Mouse (Mus musculus) limb, embryonic 15.5 days (tissue): ENCODE measurements around the gene Xlr5a. TPM values are rescaled to one million over a fixed set of nuclear protein-coding genes. Genes with fewer than 3 reads are reported as not detected.
"Not testable (repeated sequence)": the region's sequence is repeated elsewhere in the genome, so short reads cannot be mapped to it uniquely, and the experiment has no call there.

ENCODE experiments used
- ATAC-seq: fragments of 200-750 bp; cut with Nextera tagmentation; 2 replicates; pipeline ENCODE4 v1.8.0; 2017; ENCODE audit warnings: low read depth, moderate TSS enrichment; ENCODE audit not compliant: insufficient number of reproducible peaks, low FRiP score, low TSS enrichment
- H3K27ac ChIP-seq: fragments of 300-500 bp; sonication (generic); 2 replicates; pipeline ENCODE4 v1.5.1; 2015; ENCODE audit warnings: moderate library complexity, mild to moderate bottlenecking, inconsistent platforms
- H3K27me3 ChIP-seq: fragments of 300-500 bp; sonication (generic); 2 replicates; pipeline ENCODE4 v1.6.1; 2015; ENCODE audit warnings: inconsistent platforms
- H3K36me3 ChIP-seq: fragments of 300-500 bp; sonication (generic); 2 replicates; pipeline ENCODE4 v1.6.1; 2015; ENCODE audit warnings: inconsistent platforms
- H3K4me1 ChIP-seq: fragments of 300-500 bp; sonication (generic); 2 replicates; pipeline ENCODE4 v1.6.1; 2015; ENCODE audit warnings: inconsistent platforms
- H3K4me2 ChIP-seq: fragments of 300-500 bp; sonication (generic); 2 replicates; pipeline ENCODE4 v1.6.1; 2015; ENCODE audit warnings: mild to moderate bottlenecking, inconsistent platforms
- H3K4me3 ChIP-seq: fragments of 300-500 bp; sonication (generic); 2 replicates; pipeline ENCODE4 v1.5.1; 2015; ENCODE audit warnings: mild to moderate bottlenecking, inconsistent platforms
- H3K9ac ChIP-seq: fragments of 300-500 bp; sonication (generic); 2 replicates; pipeline ENCODE4 v1.6.1; 2015; ENCODE audit warnings: inconsistent platforms
- H3K9me3 ChIP-seq: fragments of 300-500 bp; sonication (generic); 2 replicates; pipeline ENCODE4 v1.6.1; 2016; ENCODE audit warnings: inconsistent platforms
- WGBS: fragments of 180-500 bp; shearing (Covaris S2); methylation state at CpG from one replicate; pipeline ENCODE4 v1.1.7; 2015; 5-methylcytosine and 5-hydroxymethylcytosine counted together
- polyA plus RNA-seq: library from polyadenylated mRNA; unstranded; fragments of >200 nt; fragmentation: Nextera tagmentation; extraction: Ambion mirVana; gene quantifications from 2 replicates; pipeline ENCODE4 v1.2.1, GENCODE M21; 2015

Gene Xlr5a
- not detected in 2 replicates for polyA plus RNA-seq

DNA sequence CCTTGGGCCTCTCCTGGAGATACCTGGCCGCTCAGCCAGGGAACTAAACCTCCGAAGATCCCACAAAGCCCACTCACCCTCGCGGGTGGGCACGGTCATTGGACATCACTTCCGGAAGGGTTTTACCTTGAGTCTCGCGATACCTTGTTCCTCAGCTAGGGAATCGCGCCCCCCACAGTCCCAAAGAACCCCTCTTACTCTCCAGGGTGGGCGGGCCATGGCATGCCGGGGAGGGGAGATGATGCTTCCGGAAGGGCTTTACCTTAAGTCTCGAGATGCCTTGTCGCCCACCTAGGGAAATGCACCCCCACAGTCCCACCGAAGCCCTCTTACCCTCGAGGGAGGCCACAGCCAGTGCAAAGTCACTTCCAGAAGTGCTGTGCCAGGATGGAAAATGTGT lies at the start of gene Xlr5a, which contains the start of gene Xlr5c:
Gene Xlr5a (minus strand): TSS at position 101 of the 400 bp plus-strand sequence.
Gene Xlr5c (minus strand): TSS at position 101 of the 400 bp plus-strand sequence.
- not testable (repeated sequence) for ATAC-seq, H3K9me3 ChIP-seq, H3K36me3 ChIP-seq, H3K4me2 ChIP-seq, H3K27ac ChIP-seq, H3K9ac ChIP-seq, H3K4me3 ChIP-seq, H3K27me3 ChIP-seq, H3K4me1 ChIP-seq
- WGBS, result 91% methylated on average over 13 of the region's 17 CpGs

- Histone ChIP-seq H3K27ac (peak within 1 kb of the TSS; percentile 76), H3K9ac (peak within 1 kb of the TSS; percentile 55), H3K27me3 (peaks cover 10% of the 10 kb centered on the region; the same call in 1 of the 2 replicates), H3K4me2 (peak within 1 kb of the TSS; percentile 41), H3K9me3 (no peaks in the 10 kb centered on the region), H3K36me3 (no peaks in the 10 kb centered on the region), H3K4me3 (peak within 1 kb of the TSS; percentile 58), H3K4me1 (0 out of 2 replicates have a peak, but pooled peaks cover 2% of the 10 kb centered on the region)
- WGBS, result 21% methylated on average over 37 of the region's 37 CpGs
- ATAC-seq, result peak; percentile 94
These were observed 49.7 kb upstream of the Xlr5a start, which contains the start of gene Zfp275 for GRCm38 (mm10) chrX:73342483-73342895. Gene Zfp275 (plus strand): TSS chrX:73342621.

DNA sequence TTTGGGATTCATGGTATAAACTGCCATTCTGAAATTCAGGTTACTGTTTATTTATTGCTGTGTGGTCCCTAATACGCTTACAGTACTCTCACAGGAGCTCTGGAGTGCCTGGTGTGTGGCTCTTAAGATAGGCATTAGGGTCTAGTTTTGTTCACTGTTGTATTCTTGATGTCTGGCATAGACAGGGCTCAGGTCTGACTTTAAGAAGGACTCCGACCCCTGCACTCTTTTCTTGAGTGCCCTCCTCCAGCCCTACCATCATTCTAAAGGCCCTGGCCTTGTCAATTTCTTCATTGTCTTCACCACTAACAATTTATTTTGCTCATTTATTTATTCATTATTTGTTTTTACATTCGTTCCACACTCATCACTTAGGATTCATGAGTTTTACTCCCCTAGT lies 49.3 kb upstream of the Xlr5a start:
- H3K36me3 ChIP-seq, result no peaks in the 10 kb centered on the region
- H3K9me3 ChIP-seq, result no peaks in the 10 kb centered on the region
- H3K4me3 ChIP-seq, result peak overlapping the region; percentile 58
- H3K27me3 ChIP-seq, result peaks cover 10% of the 10 kb centered on the region; the same call in 1 of the 2 replicates
- peak overlapping the region; percentile 41; the same call in 1 of the 2 replicates for H3K4me2 ChIP-seq
- no peak for ATAC-seq
- H3K27ac ChIP-seq, result no peak overlapping the region
- 0 out of 2 replicates have a peak, but pooled peaks cover 2% of the 10 kb centered on the region for H3K4me1 ChIP-seq
- H3K9ac ChIP-seq, result no peak overlapping the region
- WGBS, result 32% methylated on average over 3 of the region's 3 CpGs

- 57% methylated on average over 1 of the region's 1 CpGs for WGBS
- H3K27ac ChIP-seq, result no peak overlapping the region
- no peak overlapping the region for H3K9ac ChIP-seq
- no peaks in the 10 kb centered on the region for H3K9me3 ChIP-seq
- H3K36me3 ChIP-seq, result no peaks in the 10 kb centered on the region
- 0 out of 2 replicates have a peak, but pooled peaks cover 2% of the 10 kb centered on the region for H3K4me1 ChIP-seq
- H3K4me2 ChIP-seq, result no peak overlapping the region
- peaks cover 15% of the 10 kb centered on the region; the same call in 1 of the 2 replicates for H3K27me3 ChIP-seq
- no peak overlapping the region for H3K4me3 ChIP-seq
- no peak for ATAC-seq
These were observed 48.7 kb upstream of the Xlr5a start for GRCm38 (mm10) chrX:73341473-73341872.

DNA sequence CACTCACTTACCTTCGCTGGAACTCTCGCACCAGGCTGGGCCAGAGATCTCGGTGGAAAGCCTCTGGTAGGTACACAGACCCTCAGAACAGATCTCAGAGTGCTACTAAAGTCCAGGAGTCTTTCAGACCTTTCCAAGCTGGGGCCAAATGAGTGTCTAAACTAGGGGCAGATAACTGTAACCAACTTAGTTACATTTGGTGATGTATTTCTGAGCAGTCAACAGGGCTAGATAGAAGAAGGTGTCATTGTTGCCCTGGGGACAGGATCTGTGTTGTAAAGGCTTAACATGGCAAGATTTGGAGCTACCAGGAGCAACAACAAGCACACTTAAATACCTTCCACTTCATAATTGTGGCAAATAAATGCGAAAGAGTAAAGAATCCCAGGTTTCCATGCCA lies 44.0 kb upstream of the Xlr5a start, which contains the start of gene Gm45015:
Gene Gm45015 (minus strand): TSS at position 101 of the 400 bp plus-strand sequence.
- no peak within 1 kb of the TSS for H3K27ac ChIP-seq
- H3K4me1 ChIP-seq, result no peaks in the 10 kb centered on the region
- H3K4me3 ChIP-seq, result no peak within 1 kb of the TSS
- no peaks in the 10 kb centered on the region for H3K9me3 ChIP-seq
- no peak within 1 kb of the TSS for H3K9ac ChIP-seq
- ATAC-seq, result no peak
- peaks cover 9% of the 10 kb centered on the region; the same call in 1 of the 2 replicates for H3K27me3 ChIP-seq
- no peak within 1 kb of the TSS for H3K4me2 ChIP-seq
- 87% methylated on average over 4 of the region's 4 CpGs for WGBS
- H3K36me3 ChIP-seq, result no peaks in the 10 kb centered on the region

- peaks cover 8% of the 10 kb centered on the region; the same call in 1 of the 2 replicates for H3K27me3 ChIP-seq
- no peak overlapping the region for H3K4me2 ChIP-seq
- H3K9me3 ChIP-seq, result no peaks in the 10 kb centered on the region
- no peak overlapping the region for H3K27ac ChIP-seq
- H3K4me3 ChIP-seq, result no peak overlapping the region
- H3K36me3 ChIP-seq, result no peaks in the 10 kb centered on the region
- H3K4me1 ChIP-seq, result no peaks in the 10 kb centered on the region
- H3K9ac ChIP-seq, result no peak overlapping the region
- ATAC-seq, result no peak
These were observed 40.8 kb upstream of the Xlr5a start for GRCm38 (mm10) chrX:73333548-73333947.

GRCm38 (mm10) chrX:73327215-73327614 lies 34.4 kb upstream of the Xlr5a start:
- Histone ChIP-seq H3K4me1 (no peaks in the 10 kb centered on the region), H3K4me2 (no peak overlapping the region), H3K9ac (no peak overlapping the region), H3K27ac (no peak overlapping the region), H3K4me3 (no peak overlapping the region), H3K27me3 (no peaks in the 10 kb centered on the region), H3K36me3 (no peaks in the 10 kb centered on the region), H3K9me3 (no peaks in the 10 kb centered on the region)
- 74% methylated on average over 2 of the region's 2 CpGs for WGBS
- ATAC-seq, result no peak

GRCm38 (mm10) chrX:73321029-73321428 lies 28.3 kb upstream of the Xlr5a start:
- 65% methylated on average over 3 of the region's 3 CpGs for WGBS
- H3K9me3 ChIP-seq, result no peaks in the 10 kb centered on the region
- ATAC-seq, result no peak
- no peaks in the 10 kb centered on the region for H3K4me1 ChIP-seq
- H3K4me3 ChIP-seq, result no peak overlapping the region
- H3K27me3 ChIP-seq, result no peaks in the 10 kb centered on the region
- H3K27ac ChIP-seq, result no peak overlapping the region
- H3K4me2 ChIP-seq, result no peak overlapping the region
- no peaks in the 10 kb centered on the region for H3K36me3 ChIP-seq
- H3K9ac ChIP-seq, result no peak overlapping the region

DNA sequence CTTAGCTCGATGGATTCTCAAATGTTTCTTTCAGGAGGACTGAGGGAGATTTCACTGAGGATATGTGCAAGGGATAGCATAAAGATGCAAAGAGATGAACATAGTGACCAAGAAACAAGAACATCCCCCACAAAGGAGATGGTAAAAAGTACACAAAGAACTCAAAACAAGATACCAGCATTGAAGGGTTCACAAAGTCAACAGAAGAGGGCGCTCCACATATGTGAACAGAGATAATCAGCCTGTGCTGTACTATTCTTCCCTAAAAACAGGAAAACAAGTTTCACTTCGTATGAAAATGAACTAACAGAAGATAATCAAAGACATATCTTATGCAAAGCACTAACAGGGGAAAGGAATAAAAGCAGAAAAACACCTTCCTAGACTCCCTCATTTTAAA lies 19.7 kb upstream of the Xlr5a start:
- ATAC-seq, result no peak
- no peak overlapping the region for H3K9ac ChIP-seq
- H3K4me3 ChIP-seq, result no peak overlapping the region
- no peaks in the 10 kb centered on the region for H3K9me3 ChIP-seq
- no peaks in the 10 kb centered on the region for H3K27me3 ChIP-seq
- no peak overlapping the region for H3K27ac ChIP-seq
- H3K4me1 ChIP-seq, result no peaks in the 10 kb centered on the region
- no peaks in the 10 kb centered on the region for H3K36me3 ChIP-seq
- 41% methylated on average over 3 of the region's 3 CpGs for WGBS
- no peak overlapping the region for H3K4me2 ChIP-seq

GRCm38 (mm10) chrX:73295745-73296144 lies 3.0 kb upstream of the Xlr5a start:
- ATAC-seq, H3K4me1 ChIP-seq, H3K4me2 ChIP-seq, H3K27ac ChIP-seq, H3K9ac ChIP-seq, H3K4me3 ChIP-seq, H3K27me3 ChIP-seq, H3K9me3 ChIP-seq, H3K36me3 ChIP-seq: not testable (repeated sequence)
- 76% methylated on average over 8 of the region's 10 CpGs for WGBS

GRCm38 (mm10) chrX:73265270-73265669 lies 27.5 kb downstream of the Xlr5a start, which contains the start of gene Xlr3c:
Gene Xlr3c (minus strand): TSS chrX:73265390.
- not testable (repeated sequence) for H3K9ac ChIP-seq, ATAC-seq, H3K27me3 ChIP-seq, H3K36me3 ChIP-seq, H3K4me1 ChIP-seq, H3K4me3 ChIP-seq, H3K9me3 ChIP-seq, H3K27ac ChIP-seq, H3K4me2 ChIP-seq
- 88% methylated on average over 14 of the region's 14 CpGs for WGBS

DNA sequence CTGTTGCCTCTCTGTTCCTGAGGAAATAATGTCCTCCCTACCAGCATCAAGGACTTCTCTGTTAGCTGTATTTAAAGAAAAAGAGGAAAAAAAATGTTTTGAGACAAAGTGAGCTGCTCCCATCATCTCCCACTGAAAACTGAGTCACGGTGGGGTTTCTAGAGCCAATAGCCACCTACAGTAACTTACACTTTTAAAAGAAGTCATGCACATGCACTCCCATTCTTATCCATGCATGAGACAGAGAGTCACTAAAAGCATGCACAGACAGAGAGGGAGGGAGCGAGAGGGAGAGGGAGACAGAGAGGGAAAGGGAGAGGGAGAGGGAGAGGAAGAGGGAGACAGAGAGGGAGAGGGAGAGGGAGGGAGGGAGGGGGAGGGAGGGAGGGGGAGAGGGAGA lies 30.3 kb downstream of the Xlr5a start:
- H3K9ac ChIP-seq, H3K4me1 ChIP-seq, H3K4me3 ChIP-seq, H3K9me3 ChIP-seq, H3K27ac ChIP-seq, ATAC-seq, H3K27me3 ChIP-seq, H3K4me2 ChIP-seq, H3K36me3 ChIP-seq: not testable (repeated sequence)
- WGBS, result 56% methylated on average over 1 of the region's 2 CpGs
